Mouse (Mus musculus) lung, embryonic 15.5 days (tissue): Measurements from ENCODE around the gene Lhpp. TPM values are rescaled to one million over a fixed set of nuclear protein-coding genes. Genes with fewer than 3 reads are reported as not detected.

Experiments
- ATAC-seq: fragments of 200-750 bp; cut with Nextera tagmentation; 2 replicates; pipeline ENCODE4 v1.8.0; 2017; ENCODE audit warnings: moderate number of reproducible peaks, borderline replicate concordance; ENCODE audit not compliant: low FRiP score, low TSS enrichment; ENCODE audit errors: extremely low read depth
- H3K27ac ChIP-seq: fragments of 300-500 bp; sonication (generic); 2 replicates; pipeline ENCODE4 v1.5.1; 2015; ENCODE audit warnings: moderate library complexity, mild to moderate bottlenecking, inconsistent platforms
- H3K27me3 ChIP-seq: fragments of 300-500 bp; sonication (generic); 2 replicates; pipeline ENCODE4 v1.6.1; 2015; ENCODE audit warnings: inconsistent platforms
- H3K36me3 ChIP-seq: fragments of 300-500 bp; sonication (generic); 2 replicates; pipeline ENCODE4 v1.6.1; 2015; ENCODE audit warnings: inconsistent platforms
- H3K4me1 ChIP-seq: fragments of 300-500 bp; sonication (generic); 2 replicates; pipeline ENCODE4 v1.6.1; 2015; ENCODE audit warnings: inconsistent platforms
- H3K4me2 ChIP-seq: fragments of 300-500 bp; sonication (generic); 2 replicates; pipeline ENCODE4 v1.6.1; 2015; ENCODE audit warnings: inconsistent platforms, mild to moderate bottlenecking, moderate library complexity
- H3K4me3 ChIP-seq: fragments of 300-500 bp; sonication (generic); 2 replicates; pipeline ENCODE4 v1.5.1; 2015; ENCODE audit warnings: mild to moderate bottlenecking, inconsistent platforms
- H3K9ac ChIP-seq: fragments of 300-500 bp; sonication (generic); 2 replicates; pipeline ENCODE4 v1.6.1; 2015; ENCODE audit warnings: inconsistent platforms
- H3K9me3 ChIP-seq: fragments of 300-500 bp; sonication (generic); 2 replicates; pipeline ENCODE4 v1.6.1; 2016; ENCODE audit warnings: inconsistent platforms
- WGBS: fragments of 180-500 bp; shearing (Covaris S2); methylation state at CpG from one replicate; pipeline ENCODE4 v1.1.7; 2015; 5-methylcytosine and 5-hydroxymethylcytosine counted together
- polyA plus RNA-seq: library from polyadenylated mRNA; unstranded; fragments of >200 nt; fragmentation: Nextera tagmentation; extraction: Ambion mirVana; gene quantifications from 2 replicates; pipeline ENCODE4 v1.2.1, GENCODE M21; 2015

Gene Lhpp
- polyA plus RNA-seq, 1 experiment from 2014 or later = 19.1 TPM

GRCm38 (mm10) chr7:132581441-132581840 lies 29.0 kb upstream of the Lhpp start:
- no peaks in the 10 kb centered on the region for H3K9me3 ChIP-seq
- H3K9ac ChIP-seq = no peak overlapping the region
- no peak overlapping the region for H3K4me3 ChIP-seq
- peaks cover 9% of the 10 kb centered on the region for H3K4me1 ChIP-seq
- no peak for ATAC-seq
- no peaks in the 10 kb centered on the region for H3K27me3 ChIP-seq
- no peak overlapping the region for H3K27ac ChIP-seq
- no peak overlapping the region for H3K4me2 ChIP-seq
- 90% methylated on average over 2 of the region's 2 CpGs for WGBS
- H3K36me3 ChIP-seq = no peaks in the 10 kb centered on the region

- Histone ChIP-seq H3K4me3 (no peak overlapping the region), H3K9me3 (no peaks in the 10 kb centered on the region), H3K36me3 (no peaks in the 10 kb centered on the region), H3K9ac (no peak overlapping the region), H3K4me1 (no peaks in the 10 kb centered on the region), H3K27me3 (no peaks in the 10 kb centered on the region; the same call in 1 of the 2 replicates), H3K27ac (no peak overlapping the region), H3K4me2 (no peak overlapping the region)
- WGBS = 40% methylated on average over 3 of the region's 3 CpGs
- no peak for ATAC-seq
Measured at GRCm38 (mm10) chr7:132585695-132586491, 24.5 kb upstream of the Lhpp start.

- H3K27me3 ChIP-seq = no peaks in the 10 kb centered on the region; the same call in 1 of the 2 replicates
- no peak overlapping the region for H3K4me2 ChIP-seq
- no peak overlapping the region for H3K4me3 ChIP-seq
- no peaks in the 10 kb centered on the region for H3K9me3 ChIP-seq
- ATAC-seq = no peak
- 40% methylated on average over 5 of the region's 5 CpGs for WGBS
- no peak overlapping the region for H3K27ac ChIP-seq
- no peaks in the 10 kb centered on the region for H3K36me3 ChIP-seq
- no peak overlapping the region for H3K9ac ChIP-seq
- no peaks in the 10 kb centered on the region for H3K4me1 ChIP-seq
Measured at GRCm38 (mm10) chr7:132587167-132587566, 23.3 kb upstream of the Lhpp start.

GRCm38 (mm10) chr7:132589610-132590009 lies 20.8 kb upstream of the Lhpp start:
- Histone ChIP-seq H3K9ac (no peak overlapping the region), H3K4me2 (no peak overlapping the region), H3K4me3 (no peak overlapping the region), H3K4me1 (no peaks in the 10 kb centered on the region), H3K27ac (no peak overlapping the region), H3K9me3 (no peaks in the 10 kb centered on the region), H3K36me3 (no peaks in the 10 kb centered on the region), H3K27me3 (peaks cover 1% of the 10 kb centered on the region; the same call in 1 of the 2 replicates)
- ATAC-seq = no peak
- 42% methylated on average over 5 of the region's 5 CpGs for WGBS

- 72% methylated on average over 2 of the region's 2 CpGs for WGBS
- no peak for ATAC-seq
- peaks cover 43% of the 10 kb centered on the region for H3K27me3 ChIP-seq
- H3K4me2 ChIP-seq = no peak overlapping the region
- H3K9ac ChIP-seq = no peak overlapping the region
- H3K36me3 ChIP-seq = no peaks in the 10 kb centered on the region
- no peaks in the 10 kb centered on the region for H3K9me3 ChIP-seq
- no peak overlapping the region for H3K4me3 ChIP-seq
- peaks cover 19% of the 10 kb centered on the region for H3K4me1 ChIP-seq
- no peak overlapping the region for H3K27ac ChIP-seq
Measured at GRCm38 (mm10) chr7:132593762-132594161, 16.7 kb upstream of the Lhpp start.

GRCm38 (mm10) chr7:132594325-132594724 lies 16.1 kb upstream of the Lhpp start:
- Histone ChIP-seq H3K9ac (no peak overlapping the region), H3K27me3 (peaks cover 49% of the 10 kb centered on the region), H3K4me2 (no peak overlapping the region), H3K36me3 (no peaks in the 10 kb centered on the region), H3K4me1 (peaks cover 25% of the 10 kb centered on the region), H3K27ac (no peak overlapping the region), H3K4me3 (no peak overlapping the region), H3K9me3 (no peaks in the 10 kb centered on the region)
- 95% methylated on average over 2 of the region's 2 CpGs for WGBS
- ATAC-seq = no peak

- no peaks in the 10 kb centered on the region for H3K36me3 ChIP-seq
- 61% methylated on average over 3 of the region's 3 CpGs for WGBS
Measured at GRCm38 (mm10) chr7:132595787-132596186, 14.7 kb upstream of the Lhpp start.

GRCm38 (mm10) chr7:132596557-132597250 lies 13.7 kb upstream of the Lhpp start:
- no peak overlapping the region; the same call in 1 of the 2 replicates for H3K9ac ChIP-seq

More at GRCm38 (mm10) chr7:132595787-132596186, 14.7 kb upstream of the Lhpp start:
- Histone ChIP-seq H3K27me3 (peaks cover 63% of the 10 kb centered on the region), H3K4me2 (no peak overlapping the region), H3K9ac (no peak overlapping the region), H3K27ac (no peak overlapping the region), H3K4me1 (peaks cover 33% of the 10 kb centered on the region), H3K9me3 (no peaks in the 10 kb centered on the region), H3K4me3 (no peak overlapping the region)
- ATAC-seq = no peak

GRCm38 (mm10) chr7:132597251-132598041 lies 13.0 kb upstream of the Lhpp start:
- Histone ChIP-seq H3K4me2 (peak overlapping the region; percentile 85), H3K27me3 (peaks cover 80% of the 10 kb centered on the region), H3K9ac (peak overlapping the region; percentile 20; the same call in 1 of the 2 replicates), H3K4me1 (peaks cover 33% of the 10 kb centered on the region), H3K4me3 (peak overlapping the region; percentile 42), H3K36me3 (no peaks in the 10 kb centered on the region), H3K9me3 (no peaks in the 10 kb centered on the region), H3K27ac (no peak overlapping the region)
- ATAC-seq = no peak
- WGBS = under 1% methylated on average over 60 of the region's 60 CpGs

More at GRCm38 (mm10) chr7:132596557-132597250, 13.7 kb upstream of the Lhpp start:
- H3K4me2 ChIP-seq = peak overlapping the region; percentile 85
- H3K4me1 ChIP-seq = peaks cover 33% of the 10 kb centered on the region
- no peaks in the 10 kb centered on the region for H3K36me3 ChIP-seq
- no peak for ATAC-seq
- H3K9me3 ChIP-seq = no peaks in the 10 kb centered on the region
- peak overlapping the region; percentile 42 for H3K4me3 ChIP-seq
- H3K27me3 ChIP-seq = peaks cover 72% of the 10 kb centered on the region
- WGBS = 8% methylated on average over 26 of the region's 26 CpGs
- no peak overlapping the region for H3K27ac ChIP-seq

GRCm38 (mm10) chr7:132599071-132599975 lies 11.1 kb upstream of the Lhpp start, which contains the start of gene Nkx1-2:
TSS of gene Nkx1-2 (minus strand) at chr7:132599637.
- H3K9me3 ChIP-seq = no peaks in the 10 kb centered on the region
- no peak within 1 kb of the TSS for H3K27ac ChIP-seq
- no peak within 1 kb of the TSS for H3K9ac ChIP-seq
- peak within 1 kb of the TSS; percentile 34 for H3K4me3 ChIP-seq
- peaks cover 97% of the 10 kb centered on the region for H3K27me3 ChIP-seq
- peak; percentile 49 for ATAC-seq
- H3K4me2 ChIP-seq = peak within 1 kb of the TSS; percentile 73
- peaks cover 33% of the 10 kb centered on the region for H3K4me1 ChIP-seq
- H3K36me3 ChIP-seq = no peaks in the 10 kb centered on the region
- WGBS = 1% methylated on average over 42 of the region's 52 CpGs

- H3K9me3 ChIP-seq = no peaks in the 10 kb centered on the region
- ATAC-seq = no peak
- H3K9ac ChIP-seq = no peak overlapping the region
Measured at GRCm38 (mm10) chr7:132600026-132600425, 10.4 kb upstream of the Lhpp start.

More at GRCm38 (mm10) chr7:132600026-132600425, 10.4 kb upstream of the Lhpp start:
- Histone ChIP-seq H3K4me2 (peak overlapping the region; percentile 73), H3K27ac (no peak overlapping the region), H3K36me3 (no peaks in the 10 kb centered on the region), H3K27me3 (peaks cover 98% of the 10 kb centered on the region), H3K4me3 (peak overlapping the region; percentile 34), H3K4me1 (peaks cover 33% of the 10 kb centered on the region)
- WGBS = 1% methylated on average over 9 of the region's 9 CpGs
